Mouse (Mus musculus) liver, postnatal 0 days (tissue): ENCODE results near the gene Bicra.

Experiments used
- CTCF ChIP-seq: sonication (generic); IDR thresholded peaks from 2 replicates; pipeline ENCODE4 v1.5.1; 2016; ENCODE audit warnings: antibody characterized with exemption, low read depth
- EP300 ChIP-seq: IDR thresholded peaks from 2 replicates; pipeline ENCODE4 v1.6.1; 2016; ENCODE audit warnings: antibody characterized with exemption, low read depth, mild to moderate bottlenecking

GRCm38 (mm10) chr7:15993152-15993551 is 54.6 kb downstream of the Bicra start:
- TF ChIP-seq CTCF (no peak), EP300 (no peak)
